Mouse (Mus musculus) liver, embryonic 12.5 days (tissue): ENCODE data around the gene Nfix. TPM values are rescaled to one million over a fixed set of nuclear protein-coding genes. Genes with fewer than 3 reads are reported as not detected.

Experiments used
- ATAC-seq: fragments of 200-750 bp; cut with Nextera tagmentation; 2 replicates; pipeline ENCODE4 v1.8.0; 2017; ENCODE audit warnings: moderate number of reproducible peaks, mild to moderate bottlenecking, moderate library complexity
- H3K27ac ChIP-seq: fragments of 300-500 bp; sonication (generic); 2 replicates; pipeline ENCODE4 v1.5.1; 2016; ENCODE audit warnings: mild to moderate bottlenecking
- H3K27me3 ChIP-seq: fragments of 300-500 bp; sonication (generic); replicated peaks from 2 replicates; pipeline ENCODE4 v1.6.1; 2016; ENCODE audit warnings: mild to moderate bottlenecking, moderate library complexity
- H3K36me3 ChIP-seq: fragments of 300-500 bp; sonication (generic); 2 replicates; pipeline ENCODE4 v1.6.1; 2016; ENCODE audit warnings: mild to moderate bottlenecking, moderate library complexity
- H3K4me1 ChIP-seq: fragments of 300-500 bp; sonication (generic); 2 replicates; pipeline ENCODE4 v1.6.1; 2016
- H3K4me2 ChIP-seq: fragments of 300-500 bp; sonication (generic); 2 replicates; pipeline ENCODE4 v1.6.1; 2016; ENCODE audit warnings: mild to moderate bottlenecking, moderate library complexity
- H3K4me3 ChIP-seq: fragments of 300-500 bp; sonication (generic); 2 replicates; pipeline ENCODE4 v1.5.1; 2016; ENCODE audit warnings: mild to moderate bottlenecking, moderate library complexity
- H3K9ac ChIP-seq: fragments of 300-500 bp; sonication (generic); 2 replicates; pipeline ENCODE4 v1.6.1; 2016; ENCODE audit warnings: mild to moderate bottlenecking, moderate library complexity
- H3K9me3 ChIP-seq: fragments of 300-500 bp; sonication (generic); replicated peaks from 2 replicates; pipeline ENCODE4 v1.6.1; 2016; ENCODE audit warnings: mild to moderate bottlenecking, moderate library complexity
- WGBS: fragments of 180-500 bp; shearing (Covaris S2); methylation state at CpG from one replicate; pipeline ENCODE4 v1.1.7; 2016; ENCODE audit not compliant: insufficient replicate concordance; 5-methylcytosine and 5-hydroxymethylcytosine counted together
- polyA plus RNA-seq: library from polyadenylated mRNA; unstranded; fragments of >200 nt; fragmentation: Nextera tagmentation; extraction: Ambion mirVana; gene quantifications from 2 replicates; pipeline ENCODE4 v1.2.1, GENCODE M21; 2016

Nfix gene
- polyA plus RNA-seq, 1 experiment from 2014 or later = 2.8 TPM

- Histone ChIP-seq H3K4me2 (peak overlapping the region; percentile 19; the same call in 1 of the 2 replicates), H3K4me3 (no peak overlapping the region), H3K36me3 (no peaks in the 10 kb centered on the region), H3K27me3 (peaks cover 97% of the 10 kb centered on the region), H3K4me1 (peaks cover 62% of the 10 kb centered on the region), H3K9me3 (no peaks in the 10 kb centered on the region), H3K9ac (no peak overlapping the region), H3K27ac (peak overlapping the region; percentile 20; the same call in 1 of the 2 replicates)
- ATAC-seq = peak; percentile 26; the same call in 1 of the 2 replicates
- WGBS = 37% methylated on average over 17 of the region's 17 CpGs
Observed at GRCm38 (mm10) chr8:84743517-84744420, 56.4 kb downstream of the Nfix start.

DNA sequence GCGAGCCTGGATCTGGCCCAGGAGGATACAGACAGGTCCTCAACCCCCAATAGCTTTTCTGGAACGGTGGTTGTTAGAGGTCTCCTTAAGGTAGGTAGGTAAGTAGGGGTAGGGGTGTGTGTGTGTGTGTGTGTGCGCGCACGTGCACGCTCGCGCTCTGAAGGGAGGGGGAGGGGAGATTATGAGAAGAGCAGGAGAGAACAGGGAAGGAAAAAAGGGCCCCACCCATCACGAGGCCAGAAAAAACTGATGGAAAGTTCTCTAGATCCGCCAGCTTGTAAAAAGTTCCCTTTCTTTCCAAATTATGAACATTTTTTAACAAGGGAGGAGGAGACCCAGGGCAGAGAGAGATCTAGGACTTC is 57.1 kb downstream of the Nfix start:
- Histone ChIP-seq H3K9ac (no peak overlapping the region), H3K4me2 (peak overlapping the region; percentile 28)
- no peak for ATAC-seq

GRCm38 (mm10) chr8:84742171-84743053 is 57.7 kb downstream of the Nfix start:
- Histone ChIP-seq H3K36me3 (no peaks in the 10 kb centered on the region), H3K4me3 (no peak overlapping the region), H3K9ac (no peak overlapping the region), H3K27ac (peak overlapping the region; percentile 48; the same call in 1 of the 2 replicates), H3K4me1 (peaks cover 76% of the 10 kb centered on the region), H3K9me3 (no peaks in the 10 kb centered on the region), H3K4me2 (peak overlapping the region; percentile 28), H3K27me3 (peaks cover 96% of the 10 kb centered on the region)
- WGBS = 59% methylated on average over 32 of the region's 32 CpGs
- ATAC-seq = no peak

More for the DNA sequence above, 57.1 kb downstream of the Nfix start:
- peak overlapping the region; percentile 9; the same call in 1 of the 2 replicates for H3K27ac ChIP-seq
- H3K9me3 ChIP-seq = no peaks in the 10 kb centered on the region
- H3K36me3 ChIP-seq = no peaks in the 10 kb centered on the region
- peaks cover 70% of the 10 kb centered on the region for H3K4me1 ChIP-seq
- peaks cover 99% of the 10 kb centered on the region for H3K27me3 ChIP-seq
- WGBS = 27% methylated on average over 10 of the region's 10 CpGs
- no peak overlapping the region for H3K4me3 ChIP-seq

- no peaks in the 10 kb centered on the region for H3K36me3 ChIP-seq
- H3K27me3 ChIP-seq = peaks cover 91% of the 10 kb centered on the region
- H3K4me3 ChIP-seq = no peak overlapping the region
- H3K9ac ChIP-seq = no peak overlapping the region
- 51% methylated on average over 13 of the region's 13 CpGs for WGBS
- H3K4me2 ChIP-seq = no peak overlapping the region
- no peak for ATAC-seq
- no peaks in the 10 kb centered on the region for H3K9me3 ChIP-seq
- H3K4me1 ChIP-seq = peaks cover 80% of the 10 kb centered on the region
- H3K27ac ChIP-seq = 0 out of 2 replicates have a peak overlapping the region, but pooled peaks have one; percentile 20
Observed at GRCm38 (mm10) chr8:84740895-84741843, 59.0 kb downstream of the Nfix start.

GRCm38 (mm10) chr8:84739401-84739742 is 60.8 kb downstream of the Nfix start:
- peaks cover 74% of the 10 kb centered on the region for H3K4me1 ChIP-seq

GRCm38 (mm10) chr8:84738715-84739400 is 61.3 kb downstream of the Nfix start:
- Histone ChIP-seq H3K36me3 (no peaks in the 10 kb centered on the region), H3K9ac (0 out of 2 replicates have a peak overlapping the region, but pooled peaks have one; percentile 57), H3K9me3 (no peaks in the 10 kb centered on the region), H3K4me2 (no peak overlapping the region), H3K27ac (no peak overlapping the region), H3K27me3 (peaks cover 91% of the 10 kb centered on the region), H3K4me1 (peaks cover 72% of the 10 kb centered on the region), H3K4me3 (no peak overlapping the region)
- ATAC-seq = no peak
- 65% methylated on average over 10 of the region's 10 CpGs for WGBS

More at GRCm38 (mm10) chr8:84739401-84739742, 60.8 kb downstream of the Nfix start:
- H3K27ac ChIP-seq = no peak overlapping the region
- no peak overlapping the region for H3K4me3 ChIP-seq
- no peaks in the 10 kb centered on the region for H3K36me3 ChIP-seq
- no peak for ATAC-seq
- no peak overlapping the region for H3K4me2 ChIP-seq
- 35% methylated on average over 1 of the region's 1 CpGs for WGBS
- H3K9ac ChIP-seq = no peak overlapping the region
- H3K9me3 ChIP-seq = no peaks in the 10 kb centered on the region
- H3K27me3 ChIP-seq = peaks cover 91% of the 10 kb centered on the region

GRCm38 (mm10) chr8:84738266-84738665 is 61.9 kb downstream of the Nfix start:
- Histone ChIP-seq H3K36me3 (no peaks in the 10 kb centered on the region), H3K9me3 (no peaks in the 10 kb centered on the region), H3K4me2 (peak overlapping the region; percentile 71), H3K27me3 (peaks cover 86% of the 10 kb centered on the region), H3K9ac (peak overlapping the region; percentile 57), H3K27ac (no peak overlapping the region), H3K4me1 (peaks cover 71% of the 10 kb centered on the region), H3K4me3 (peak overlapping the region; percentile 36; the same call in 1 of the 2 replicates)
- no peak for ATAC-seq
- WGBS = 29% methylated on average over 10 of the region's 10 CpGs

DNA sequence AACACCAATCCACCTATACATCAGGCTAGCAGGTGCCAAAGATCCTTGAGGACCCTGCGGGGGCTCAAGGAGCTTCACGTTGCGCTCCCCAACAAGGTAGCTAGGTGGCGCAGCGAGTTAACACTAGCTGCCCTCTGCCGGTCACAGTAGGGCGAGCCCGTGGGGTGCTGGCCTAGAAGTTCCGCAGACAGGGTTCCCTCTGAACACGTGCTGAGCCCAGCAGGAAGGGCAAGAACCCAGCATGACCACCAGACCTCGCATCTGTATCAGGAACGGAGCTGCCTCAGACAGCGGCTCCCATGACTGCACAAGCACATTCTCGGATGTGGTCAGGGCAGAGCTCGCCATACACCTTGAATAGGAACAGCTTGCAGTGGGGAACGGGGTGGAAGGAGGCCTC is 62.5 kb downstream of the Nfix start:
- ATAC-seq = peak; percentile 76
- Histone ChIP-seq H3K27me3 (peaks cover 80% of the 10 kb centered on the region), H3K4me2 (peak overlapping the region; percentile 71), H3K27ac (no peak overlapping the region), H3K9me3 (no peaks in the 10 kb centered on the region), H3K4me1 (peaks cover 71% of the 10 kb centered on the region), H3K36me3 (no peaks in the 10 kb centered on the region), H3K4me3 (peak overlapping the region; percentile 36), H3K9ac (peak overlapping the region; percentile 57)
- WGBS = 4% methylated on average over 16 of the region's 16 CpGs

GRCm38 (mm10) chr8:84736521-84736920 is 63.6 kb downstream of the Nfix start:
- Histone ChIP-seq H3K4me2 (no peak overlapping the region), H3K4me3 (no peak overlapping the region), H3K9me3 (no peaks in the 10 kb centered on the region), H3K27ac (no peak overlapping the region), H3K4me1 (peaks cover 71% of the 10 kb centered on the region), H3K36me3 (no peaks in the 10 kb centered on the region), H3K9ac (no peak overlapping the region), H3K27me3 (peaks cover 69% of the 10 kb centered on the region)
- WGBS = 93% methylated on average over 4 of the region's 4 CpGs
- ATAC-seq = no peak

- 62% methylated on average over 2 of the region's 2 CpGs for WGBS
- 0 out of 2 replicates have a peak overlapping the region, but pooled peaks have one; percentile 22 for H3K27ac ChIP-seq
- H3K4me2 ChIP-seq = no peak overlapping the region
- H3K9me3 ChIP-seq = no peaks in the 10 kb centered on the region
- H3K27me3 ChIP-seq = peaks cover 60% of the 10 kb centered on the region
- ATAC-seq = no peak
- peaks cover 72% of the 10 kb centered on the region for H3K4me1 ChIP-seq
- H3K4me3 ChIP-seq = no peak overlapping the region
- H3K36me3 ChIP-seq = no peaks in the 10 kb centered on the region
- 0 out of 2 replicates have a peak overlapping the region, but pooled peaks have one; percentile 3 for H3K9ac ChIP-seq
Observed at GRCm38 (mm10) chr8:84735597-84735996, 64.5 kb downstream of the Nfix start.
